Mouse (Mus musculus): Measurements from ENCODE around the gene Tmem123. TPM values are rescaled to one million over a fixed set of nuclear protein-coding genes. Genes with fewer than 3 reads are reported as not detected.

Tmem123 gene
- polyA plus RNA-seq, 2 experiments from 2014 or later: 84.8 to 104 TPM

DNA sequence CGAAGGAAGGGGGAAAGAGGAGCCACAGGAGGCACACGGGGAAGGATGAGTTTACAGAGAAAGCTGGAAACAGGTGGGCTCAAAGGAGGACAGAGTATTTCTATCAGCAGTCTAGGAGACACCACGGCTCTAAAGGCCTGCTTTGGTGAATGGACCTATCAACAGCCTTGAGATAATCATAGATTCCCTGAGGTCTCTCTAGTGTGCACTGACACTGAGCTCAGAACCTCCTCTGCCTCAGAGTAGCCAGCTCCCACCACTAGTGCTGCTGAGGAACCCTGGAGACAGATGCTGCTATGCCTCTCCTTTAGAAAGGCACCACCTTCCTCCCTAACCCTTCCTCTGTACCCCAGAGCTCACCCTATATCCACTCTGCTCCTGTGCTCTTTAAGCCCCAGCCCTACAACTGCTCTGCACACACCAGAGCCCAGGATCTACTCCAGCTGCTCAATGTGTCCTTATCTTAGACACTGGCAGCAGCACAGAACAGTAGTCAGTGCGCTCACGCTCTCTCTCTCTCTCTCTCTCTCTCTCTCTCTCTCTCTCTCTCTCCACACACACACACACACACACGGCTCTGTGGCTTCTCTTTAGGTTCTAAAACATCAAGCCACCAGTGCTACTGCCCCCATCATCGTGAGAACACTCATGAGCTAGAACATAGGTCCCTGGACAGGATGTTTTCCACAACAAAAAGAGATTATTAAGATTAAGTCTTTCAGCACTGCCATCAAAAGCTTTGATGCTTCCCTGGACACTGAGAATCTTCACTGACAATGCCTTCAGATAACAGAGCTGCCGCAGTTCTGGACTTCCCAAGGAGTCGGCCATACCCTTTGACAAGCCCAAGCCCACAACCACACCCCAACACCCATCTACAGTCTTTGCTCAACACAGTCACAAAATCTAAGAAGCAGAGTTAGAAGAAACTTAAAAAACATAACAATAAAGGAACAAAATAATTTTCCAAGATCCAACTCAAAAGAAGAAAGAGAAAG, 66.0 kb downstream of the Tmem123 start:
- peak; percentile 63 for ATAC-seq

- no peak for ATAC-seq
Observed at GRCm38 (mm10) chr9:7833421-7833820, 69.6 kb downstream of the Tmem123 start.

DNA sequence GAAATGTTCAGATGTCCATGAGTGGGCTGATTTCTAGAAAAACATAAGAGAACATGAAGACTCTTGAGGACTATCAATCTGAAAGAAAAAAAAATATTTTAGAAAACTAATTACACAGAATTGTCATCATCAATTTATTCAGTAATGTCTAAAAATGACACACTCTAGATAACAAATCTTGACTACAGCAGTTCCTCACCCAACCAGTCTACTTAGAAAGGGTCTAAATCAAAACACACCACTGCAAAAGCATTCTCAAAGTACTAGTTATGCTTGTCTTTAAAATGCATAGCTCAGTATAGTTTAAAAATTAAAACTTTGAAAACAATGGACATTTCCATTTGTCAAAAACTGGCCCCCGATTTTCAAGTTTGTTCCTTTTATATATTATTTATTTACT, 71.5 kb downstream of the Tmem123 start:
- ATAC-seq: no peak

GRCm38 (mm10) chr9:7836331-7836730, 72.5 kb downstream of the Tmem123 start:
- ATAC-seq: peak; percentile 15

- ATAC-seq: peak; percentile 85
Observed at GRCm38 (mm10) chr9:7836905-7837805, 73.3 kb downstream of the Tmem123 start, which contains the start of gene Birc2. Gene Birc2, minus strand, starts transcription at chr9:7837064.

DNA sequence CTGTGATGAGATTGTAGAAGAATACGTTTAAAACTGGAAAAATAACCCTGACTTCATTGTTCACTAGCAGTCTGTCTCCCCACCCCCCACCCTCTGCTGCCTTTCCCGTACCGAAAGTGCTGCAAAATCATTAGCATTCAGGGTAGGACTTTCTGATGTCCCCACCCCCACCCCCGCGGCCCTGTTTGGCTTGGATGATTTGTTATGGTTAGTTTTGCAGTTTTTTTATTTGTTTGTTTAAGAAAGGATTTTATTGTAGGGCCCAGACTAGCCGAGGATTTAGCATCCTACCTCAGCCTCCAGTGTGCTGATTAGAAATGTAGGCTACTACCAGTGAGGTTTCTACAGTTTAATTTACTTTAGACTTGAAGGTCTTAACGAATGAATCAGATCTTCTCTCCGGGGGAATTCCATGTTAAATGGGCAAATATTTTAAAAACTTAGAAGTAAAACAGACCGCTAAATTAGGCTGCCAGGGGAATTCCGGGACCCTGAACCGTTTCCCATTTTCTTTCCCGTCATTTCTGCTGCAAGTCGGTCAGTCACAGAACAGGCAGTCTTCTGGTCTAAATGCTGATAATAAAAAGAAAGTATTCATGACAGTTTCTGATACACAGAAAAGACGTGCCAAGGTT, 74.1 kb downstream of the Tmem123 start:
- peak; percentile 21 for ATAC-seq

DNA sequence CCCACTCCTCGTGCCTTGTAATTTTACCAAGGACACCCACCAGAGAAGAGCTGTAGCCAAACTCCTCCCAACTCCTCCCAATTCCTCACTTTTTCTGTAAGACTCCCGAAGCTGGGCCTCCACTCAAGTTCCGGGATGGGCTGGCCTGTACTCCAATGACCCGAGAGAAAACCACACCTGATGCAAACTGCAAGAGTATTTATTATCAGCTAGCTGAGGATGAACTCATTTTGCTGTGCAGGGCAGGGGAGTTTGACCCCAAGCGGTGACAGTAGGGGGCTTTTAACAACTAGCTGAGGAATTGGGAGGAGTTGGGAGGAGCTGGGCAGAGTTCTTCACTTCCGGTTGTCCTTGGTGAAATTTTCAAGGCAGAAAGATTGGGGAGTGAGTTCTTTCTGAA, 77.4 kb downstream of the Tmem123 start:
- ATAC-seq: no peak

Other genes with a start within 250 kb of the Tmem123 start
- gene Mmp8, start 205.6 kb upstream of the Tmem123 start, polyA plus RNA-seq (2017; shearing (Covaris generic)): under 1 TPM in 1 of 2 experiments, not detected in 1; 0.17 TPM
- under 1 TPM in 1 of 2 experiments, not detected in 1; 0.34 TPM for gene Mmp27, start 192.6 kb upstream of the Tmem123 start, polyA plus RNA-seq (2017; shearing (Covaris generic))
- gene Mmp20, start 135.8 kb upstream of the Tmem123 start, polyA plus RNA-seq (2017; shearing (Covaris generic)): not detected
- not detected for gene Mmp7, start 72.0 kb upstream of the Tmem123 start, polyA plus RNA-seq (2017; shearing (Covaris generic))
- 100 to 1,000 TPM; 138 to 145 TPM for gene Birc2, start 73.0 kb downstream of the Tmem123 start, polyA plus RNA-seq (2017; shearing (Covaris generic))
- 100 to 1,000 TPM; 121 to 171 TPM for gene Birc3, start 109.1 kb downstream of the Tmem123 start, polyA plus RNA-seq (2017; shearing (Covaris generic))
- gene Yap1, start 240.6 kb downstream of the Tmem123 start, polyA plus RNA-seq (2017; shearing (Covaris generic)): not detected